Mouse (Mus musculus): ENCODE data around the gene Car9.

The Car9 gene

GRCm38 (mm10) chr4:43562769-43563600 is 56.2 kb downstream of the Car9 start:
- DNase-seq (ENCODE audit: low spot score) = peak; percentile 47
